Mouse (Mus musculus) kidney, adult 2 months (tissue): ENCODE results near the gene Hacd4. TPM values are rescaled to one million over a fixed set of nuclear protein-coding genes. Genes with fewer than 3 reads are reported as not detected.
A peak's percentile ranks its signal among the peaks of the same experiment; 100 is the strongest.

ENCODE experiments used
- DNase-seq: peaks from one replicate; pipeline ENCODE4 v3.0.0; 2021
- H3K27ac ChIP-seq: fragments of 200-500 bp; 2 replicates; pipeline ENCODE4 v1.5.1; 2012; ENCODE audit warnings: low read depth, low read length, control low read depth, inconsistent platforms; ENCODE audit not compliant: insufficient read depth
- H3K27me3 ChIP-seq: fragments of 200-500 bp; replicated peaks from 2 replicates; pipeline ENCODE4 v1.6.1; 2012; ENCODE audit warnings: mild to moderate bottlenecking, moderate library complexity, low read length, inconsistent platforms; ENCODE audit not compliant: control insufficient read depth, insufficient read depth
- H3K36me3 ChIP-seq: fragments of 200-500 bp; 2 replicates; pipeline ENCODE4 v1.6.1; 2012; ENCODE audit warnings: mild to moderate bottlenecking, moderate library complexity, low read length, inconsistent platforms; ENCODE audit not compliant: control insufficient read depth, insufficient read depth
- H3K4me1 ChIP-seq: fragments of 200-500 bp; 2 replicates; pipeline ENCODE4 v1.6.1; 2011; ENCODE audit warnings: low read length; ENCODE audit not compliant: control insufficient read depth, insufficient read depth
- H3K4me3 ChIP-seq: fragments of 200-500 bp; 2 replicates; pipeline ENCODE4 v1.5.1; 2011; ENCODE audit warnings: mild to moderate bottlenecking, low read depth, low read length, control low read depth; ENCODE audit not compliant: insufficient read depth
- CTCF ChIP-seq: fragments of 200-500 bp; conservative IDR thresholded peaks from 2 replicates; pipeline ENCODE4 v1.5.1; 2011; ENCODE audit warnings: low read depth, mild to moderate bottlenecking, control low read depth, low read length, moderate library complexity, mixed read lengths; ENCODE audit not compliant: insufficient read depth, insufficient read length
- POLR2A ChIP-seq: fragments of 200-500 bp; IDR thresholded peaks from one replicate; pipeline ENCODE4 v1.6.1; 2011; ENCODE audit warnings: low read depth, low read length, control low read depth
- WGBS: fragments of 180-500 bp; shearing (Covaris S2); methylation state at CpG from one replicate; pipeline ENCODE4 v1.1.7; 2018; 5-methylcytosine and 5-hydroxymethylcytosine counted together
- polyA plus RNA-seq: library from polyadenylated mRNA; depleted of rRNA; stranded (reverse); fragments of >200 nt; gene quantifications from 2 replicates; pipeline ENCODE4 v1.2.3, GENCODE M21; 2012

Gene Hacd4
- polyA plus RNA-seq, 1 experiment = 3.7 TPM

GRCm38 (mm10) chr4:88464574-88464973 lies 25.8 kb upstream of the Hacd4 start:
- no peak overlapping the region for H3K4me3 ChIP-seq

GRCm38 (mm10) chr4:88462981-88463646 lies 24.4 kb upstream of the Hacd4 start:
- TF ChIP-seq POLR2A = no peak
- H3K27ac ChIP-seq = no peak overlapping the region
- no peaks in the 10 kb centered on the region for H3K4me1 ChIP-seq
- H3K36me3 ChIP-seq = no peaks in the 10 kb centered on the region
- WGBS = 35% methylated on average over 8 of the region's 8 CpGs
- no peaks in the 10 kb centered on the region for H3K27me3 ChIP-seq
- H3K4me3 ChIP-seq = no peak overlapping the region
- no peak for DNase-seq

More at GRCm38 (mm10) chr4:88464574-88464973, 25.8 kb upstream of the Hacd4 start:
- WGBS = 61% methylated on average over 4 of the region's 4 CpGs
- H3K36me3 ChIP-seq = no peaks in the 10 kb centered on the region
- TF ChIP-seq CTCF = no peak
- no peak for TF ChIP-seq POLR2A
- H3K4me1 ChIP-seq = no peaks in the 10 kb centered on the region
- H3K27ac ChIP-seq = no peak overlapping the region
- no peak for DNase-seq
- H3K27me3 ChIP-seq = no peaks in the 10 kb centered on the region

DNA sequence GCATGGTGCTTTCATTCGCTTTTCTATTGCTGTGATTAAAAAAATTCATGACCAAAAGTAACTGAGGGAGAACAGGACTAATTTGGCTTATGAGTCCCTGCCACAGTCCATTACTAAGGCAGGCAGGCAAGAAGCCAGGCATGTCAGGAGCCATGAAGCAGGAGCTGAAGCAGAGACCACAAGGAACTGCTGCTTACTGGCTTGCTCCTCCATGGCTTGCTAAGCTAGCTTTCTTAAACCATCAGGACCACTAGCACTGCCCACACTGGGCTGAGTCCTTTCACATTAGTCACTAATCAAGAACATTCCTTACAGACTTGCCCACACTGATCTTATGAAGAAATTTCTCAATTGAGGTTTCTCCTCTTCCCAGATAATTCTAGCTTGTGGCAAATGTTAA lies 23.8 kb upstream of the Hacd4 start:
- DNase-seq = no peak
- Histone ChIP-seq H3K27me3 (no peaks in the 10 kb centered on the region), H3K4me3 (no peak overlapping the region), H3K36me3 (no peaks in the 10 kb centered on the region), H3K27ac (no peak overlapping the region), H3K4me1 (no peaks in the 10 kb centered on the region)
- WGBS = 82% methylated on average over 1 of the region's 1 CpGs
- TF ChIP-seq CTCF (no peak), POLR2A (no peak)

DNA sequence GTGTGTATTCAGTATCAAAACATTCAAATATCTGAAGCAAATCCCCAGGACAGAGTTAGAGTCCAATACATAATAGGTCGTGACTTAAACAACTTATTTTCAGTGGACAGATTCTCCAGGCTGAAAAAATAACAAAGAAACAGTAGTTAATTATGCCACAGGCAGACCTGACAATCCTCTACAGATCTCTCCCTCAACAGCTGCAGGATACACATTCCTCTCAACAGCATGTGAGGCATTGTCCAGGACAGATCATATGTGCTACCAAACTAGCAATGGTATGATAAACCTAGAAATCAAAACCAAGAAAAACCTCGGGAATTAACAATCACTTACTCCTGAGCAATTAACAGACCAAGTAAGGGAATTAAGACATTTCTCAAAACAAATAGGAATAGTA lies 22.6 kb upstream of the Hacd4 start:
- DNase-seq = no peak
- TF ChIP-seq CTCF (no peak), POLR2A (no peak)
- no peak overlapping the region for H3K4me3 ChIP-seq
- H3K4me1 ChIP-seq = no peaks in the 10 kb centered on the region
- no peaks in the 10 kb centered on the region for H3K36me3 ChIP-seq
- no peak overlapping the region for H3K27ac ChIP-seq
- 67% methylated on average over 2 of the region's 2 CpGs for WGBS
- H3K27me3 ChIP-seq = no peaks in the 10 kb centered on the region

- DNase-seq = no peak
- Histone ChIP-seq H3K4me1 (no peaks in the 10 kb centered on the region), H3K36me3 (no peaks in the 10 kb centered on the region), H3K27ac (no peak overlapping the region), H3K27me3 (no peaks in the 10 kb centered on the region), H3K4me3 (no peak overlapping the region)
- WGBS = 80% methylated on average over 2 of the region's 2 CpGs
- TF ChIP-seq CTCF = no peak
- no peak for TF ChIP-seq POLR2A
Observed at GRCm38 (mm10) chr4:88458673-88459072, 19.9 kb upstream of the Hacd4 start.

DNA sequence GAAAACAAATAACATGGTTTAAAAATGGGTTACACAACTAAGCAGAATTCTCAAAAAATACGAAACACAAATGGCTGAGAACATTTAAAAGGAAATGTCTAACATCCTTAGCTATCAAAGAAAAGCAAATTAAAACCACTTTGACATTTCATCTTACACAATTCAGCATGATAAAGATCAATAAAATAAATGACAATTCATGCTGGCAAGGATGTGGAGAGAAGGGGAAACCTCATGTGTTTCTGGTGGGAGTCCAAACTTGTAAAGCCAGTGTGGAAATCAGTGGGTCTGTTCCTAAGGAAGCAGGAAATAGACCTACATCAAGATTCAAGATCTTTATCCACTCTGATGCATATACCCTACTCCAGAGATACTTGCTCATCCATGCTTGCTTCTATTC lies 19.4 kb upstream of the Hacd4 start:
- H3K36me3 ChIP-seq = no peaks in the 10 kb centered on the region
- no peaks in the 10 kb centered on the region for H3K4me1 ChIP-seq
- TF ChIP-seq POLR2A (no peak), CTCF (no peak)
- no peak overlapping the region for H3K4me3 ChIP-seq
- no peak for DNase-seq
- no peak overlapping the region for H3K27ac ChIP-seq
- 86% methylated on average over 1 of the region's 1 CpGs for WGBS
- no peaks in the 10 kb centered on the region for H3K27me3 ChIP-seq

- H3K27ac ChIP-seq = no peak overlapping the region
- no peak for TF ChIP-seq CTCF
- no peak for TF ChIP-seq POLR2A
- no peaks in the 10 kb centered on the region for H3K27me3 ChIP-seq
- no peaks in the 10 kb centered on the region for H3K4me1 ChIP-seq
- peak; percentile 12 for DNase-seq
- whole genome bisulfite sequencing = 94% methylated on average over 1 of the region's 1 CpGs
- H3K4me3 ChIP-seq = no peak overlapping the region
- H3K36me3 ChIP-seq = no peaks in the 10 kb centered on the region
Observed at GRCm38 (mm10) chr4:88450087-88450765, 11.5 kb upstream of the Hacd4 start.
